Mouse (Mus musculus) hindbrain, embryonic 15.5 days (tissue): Measurements from ENCODE around the gene Bud23. TPM values are rescaled to one million over a fixed set of nuclear protein-coding genes. Genes with fewer than 3 reads are reported as not detected.
"Not testable (repeated sequence)": the region's sequence is repeated elsewhere in the genome, so short reads cannot be mapped to it uniquely, and the experiment has no call there.

Source experiments
- ATAC-seq: fragments of 200-750 bp; cut with Nextera tagmentation; 2 replicates; pipeline ENCODE4 v1.8.0; 2017; ENCODE audit warnings: low read depth, moderate number of reproducible peaks, moderate TSS enrichment; ENCODE audit not compliant: low FRiP score
- H3K27ac ChIP-seq: fragments of 300-500 bp; sonication (generic); replicated peaks from 2 replicates; pipeline ENCODE4 v1.5.1; 2015; ENCODE audit warnings: mild to moderate bottlenecking, inconsistent platforms
- H3K27me3 ChIP-seq: fragments of 300-500 bp; sonication (generic); 2 replicates; pipeline ENCODE4 v1.6.1; 2015; ENCODE audit warnings: control low read depth, inconsistent platforms
- H3K36me3 ChIP-seq: fragments of 300-500 bp; sonication (generic); 2 replicates; pipeline ENCODE4 v1.6.1; 2015; ENCODE audit warnings: control low read depth, inconsistent platforms
- H3K4me1 ChIP-seq: fragments of 300-500 bp; sonication (generic); replicated peaks from 2 replicates; pipeline ENCODE4 v1.6.1; 2015; ENCODE audit warnings: control low read depth, inconsistent platforms
- H3K4me2 ChIP-seq: fragments of 300-500 bp; sonication (generic); 2 replicates; pipeline ENCODE4 v1.6.1; 2015; ENCODE audit warnings: moderate library complexity, mild to moderate bottlenecking, inconsistent platforms
- H3K4me3 ChIP-seq: fragments of 300-500 bp; sonication (generic); 2 replicates; pipeline ENCODE4 v1.5.1; 2015; ENCODE audit warnings: mild to moderate bottlenecking, inconsistent platforms
- H3K9ac ChIP-seq: fragments of 300-500 bp; sonication (generic); 2 replicates; pipeline ENCODE4 v1.6.1; 2015; ENCODE audit warnings: inconsistent platforms
- H3K9me3 ChIP-seq: fragments of 300-500 bp; sonication (generic); 2 replicates; pipeline ENCODE4 v1.6.1; 2016; ENCODE audit warnings: control low read depth, inconsistent platforms
- WGBS: fragments of 180-500 bp; shearing (Covaris S2); methylation state at CpG from one replicate; pipeline ENCODE4 v1.1.7; 2015; 5-methylcytosine and 5-hydroxymethylcytosine counted together
- polyA plus RNA-seq: library from polyadenylated mRNA; unstranded; fragments of >200 nt; fragmentation: Nextera tagmentation; extraction: Ambion mirVana; gene quantifications from 2 replicates; pipeline ENCODE4 v1.2.1, GENCODE M21; 2015

Bud23 gene
- 76.3 and 80.3 TPM in 2 replicates for polyA plus RNA-seq

- Histone ChIP-seq H3K4me2 (peak within 1 kb of the TSS; percentile 95), H3K4me3 (peak within 1 kb of the TSS; percentile 99), H3K4me1 (peaks cover 25% of the 10 kb centered on the region), H3K36me3 (peaks cover 26% of the 10 kb centered on the region), H3K9ac (peak within 1 kb of the TSS; percentile 64), H3K27ac (peak within 1 kb of the TSS; percentile 73)
- ATAC-seq, H3K27me3 ChIP-seq, H3K9me3 ChIP-seq: not testable (repeated sequence)
- whole genome bisulfite sequencing, result 83% methylated on average over 9 of the region's 9 CpGs
Observed at GRCm38 (mm10) chr5:135064909-135065446, at the start of gene Bud23. TSS of gene Bud23 (minus strand) at chr5:135064959.

GRCm38 (mm10) chr5:135113782-135114181 is 49.0 kb upstream of the Bud23 start:
- Histone ChIP-seq H3K4me3 (no peak overlapping the region), H3K27ac (no peak overlapping the region), H3K36me3 (no peaks in the 10 kb centered on the region), H3K27me3 (peaks cover 11% of the 10 kb centered on the region), H3K4me2 (no peak overlapping the region), H3K9ac (no peak overlapping the region), H3K4me1 (no peaks in the 10 kb centered on the region), H3K9me3 (no peaks in the 10 kb centered on the region)
- WGBS, result 88% methylated on average over 12 of the region's 12 CpGs
- no peak for ATAC-seq

DNA sequence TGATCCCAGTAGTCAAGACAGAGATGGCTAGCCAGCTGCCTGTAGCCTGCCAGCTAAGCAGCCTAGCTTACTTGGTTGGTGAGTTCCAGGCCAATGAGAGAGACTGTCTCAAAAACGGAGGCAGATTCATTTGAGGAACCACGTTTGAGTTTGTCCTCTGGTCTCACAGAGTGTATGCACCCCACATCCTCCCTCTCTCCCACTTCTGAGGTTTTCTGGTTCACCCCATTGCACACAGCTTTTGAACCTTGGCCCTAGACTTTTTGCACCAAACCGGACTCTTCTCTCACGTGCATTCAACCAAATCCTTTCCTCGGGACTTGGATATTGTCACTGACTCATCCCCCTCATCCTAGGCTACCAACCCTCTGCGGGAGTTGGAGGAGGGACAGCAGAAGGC is 45.2 kb upstream of the Bud23 start:
- Histone ChIP-seq H3K4me2 (no peak overlapping the region), H3K9ac (no peak overlapping the region), H3K4me1 (peaks cover 9% of the 10 kb centered on the region), H3K36me3 (no peaks in the 10 kb centered on the region), H3K27ac (no peak overlapping the region), H3K4me3 (no peak overlapping the region), H3K9me3 (no peaks in the 10 kb centered on the region), H3K27me3 (peaks cover 47% of the 10 kb centered on the region)
- WGBS, result 63% methylated on average over 6 of the region's 6 CpGs
- no peak for ATAC-seq

DNA sequence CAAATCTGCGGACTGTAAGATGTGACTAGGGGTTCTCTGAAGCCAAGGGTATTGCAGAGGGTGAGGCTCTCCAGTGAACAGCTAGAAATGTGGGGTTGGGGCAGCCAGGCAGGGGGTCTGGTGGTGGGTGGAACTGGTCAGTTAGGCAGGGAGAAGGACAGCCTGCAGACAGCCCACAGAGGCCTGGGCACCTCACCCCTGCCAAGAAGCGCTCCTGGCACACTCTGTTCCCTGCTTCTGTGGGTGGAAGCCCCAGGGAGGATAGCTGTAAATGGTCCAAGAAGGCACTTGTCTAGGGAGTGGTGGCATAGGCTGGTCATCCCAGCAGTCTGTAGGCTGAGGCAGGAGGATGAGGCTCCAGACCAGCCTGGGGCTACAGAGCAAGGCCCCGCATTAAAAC is 44.7 kb upstream of the Bud23 start:
- Histone ChIP-seq H3K4me1 (peaks cover 9% of the 10 kb centered on the region), H3K4me3 (no peak overlapping the region), H3K27ac (no peak overlapping the region), H3K9ac (no peak overlapping the region), H3K4me2 (no peak overlapping the region), H3K36me3 (no peaks in the 10 kb centered on the region), H3K27me3 (peaks cover 52% of the 10 kb centered on the region), H3K9me3 (no peaks in the 10 kb centered on the region)
- WGBS, result 93% methylated on average over 3 of the region's 3 CpGs
- ATAC-seq, result no peak

- no peak for ATAC-seq
- WGBS, result 55% methylated on average over 6 of the region's 6 CpGs
- no peak overlapping the region for H3K27ac ChIP-seq
Observed at GRCm38 (mm10) chr5:135109017-135109416, 44.3 kb upstream of the Bud23 start.

DNA sequence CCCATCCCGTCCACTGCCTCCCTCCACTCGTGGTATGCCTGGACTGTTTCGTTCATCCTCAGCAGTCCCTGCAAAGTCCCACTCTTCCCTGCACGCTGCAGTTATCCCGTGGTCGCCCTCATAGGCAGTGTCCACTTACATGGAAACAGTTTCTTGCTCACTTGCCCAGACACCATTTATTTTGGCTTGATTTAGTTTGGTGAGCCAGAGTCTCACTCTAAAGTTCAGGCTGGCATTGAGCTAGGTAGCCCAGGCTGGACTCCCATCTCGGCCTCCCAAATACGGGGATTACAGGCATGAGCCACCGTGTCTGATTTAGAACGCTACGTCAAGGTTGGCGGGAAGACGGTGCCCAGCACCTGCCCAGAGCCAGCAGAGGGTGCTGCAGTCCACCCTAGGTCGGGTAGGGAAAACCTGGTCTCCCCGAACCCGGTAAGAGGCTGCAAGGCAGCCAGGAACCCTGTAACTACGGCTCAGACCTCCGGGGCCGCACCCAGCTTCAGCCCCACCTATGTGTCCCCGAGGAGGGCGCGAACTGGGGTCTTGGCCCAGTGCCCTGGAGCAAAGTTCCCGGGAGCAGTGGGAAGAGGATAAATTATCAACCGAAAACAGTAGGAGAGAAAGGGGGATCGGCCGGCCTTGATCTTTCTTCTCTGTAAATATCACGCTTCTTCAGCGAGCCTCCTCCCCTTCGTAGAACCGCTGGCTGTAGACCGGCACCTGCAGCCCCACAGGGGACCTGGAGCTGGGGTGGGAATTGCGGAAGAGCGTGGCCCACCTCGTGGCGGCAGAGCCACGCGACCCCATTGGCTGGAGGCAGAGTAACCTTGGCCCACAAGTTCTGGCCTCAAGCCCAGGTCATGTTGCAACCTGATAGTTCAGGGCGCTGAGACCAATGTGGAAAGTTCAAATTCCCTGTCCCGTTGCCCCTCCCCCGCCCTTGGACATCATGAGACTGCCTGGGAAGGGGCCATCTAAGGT is 43.1 kb upstream of the Bud23 start:
- H3K27me3 ChIP-seq, result peaks cover 55% of the 10 kb centered on the region
- no peaks in the 10 kb centered on the region for H3K36me3 ChIP-seq
- no peak for ATAC-seq
- H3K4me1 ChIP-seq, result peaks cover 9% of the 10 kb centered on the region
- WGBS, result 9% methylated on average over 40 of the region's 40 CpGs
- H3K4me3 ChIP-seq, result no peak overlapping the region
- H3K4me2 ChIP-seq, result peak overlapping the region; percentile 86
- H3K27ac ChIP-seq, result no peak overlapping the region
- H3K9ac ChIP-seq, result no peak overlapping the region
- H3K9me3 ChIP-seq, result no peaks in the 10 kb centered on the region

More at GRCm38 (mm10) chr5:135109017-135109416, 44.3 kb upstream of the Bud23 start:
- no peak overlapping the region for H3K4me3 ChIP-seq
- H3K9ac ChIP-seq, result no peak overlapping the region
- H3K9me3 ChIP-seq, result no peaks in the 10 kb centered on the region
- H3K4me2 ChIP-seq, result no peak overlapping the region
- H3K4me1 ChIP-seq, result peaks cover 9% of the 10 kb centered on the region
- H3K36me3 ChIP-seq, result no peaks in the 10 kb centered on the region
- H3K27me3 ChIP-seq, result peaks cover 55% of the 10 kb centered on the region

DNA sequence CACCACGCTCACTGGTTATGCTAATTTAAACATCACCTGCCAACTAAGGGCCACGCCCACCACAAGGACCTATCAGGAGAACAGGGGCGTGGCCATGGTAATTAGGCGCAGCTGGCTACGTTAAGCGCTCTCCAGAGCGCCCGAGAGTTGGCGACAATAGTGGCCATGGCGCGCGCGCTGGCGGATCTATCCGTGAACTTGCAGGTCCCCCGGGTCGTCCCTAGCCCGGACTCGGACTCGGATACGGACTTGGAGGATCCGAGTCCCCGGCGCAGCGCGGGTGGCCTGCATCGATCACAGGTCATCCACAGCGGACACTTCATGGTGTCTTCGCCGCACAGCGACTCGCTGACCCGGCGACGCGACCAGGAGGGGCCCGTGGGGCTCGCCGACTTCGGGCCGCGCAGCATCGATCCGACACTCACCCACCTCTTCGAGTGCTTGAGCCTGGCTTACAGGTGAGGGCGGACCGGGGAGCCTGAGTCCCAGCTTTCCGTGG is 42.0 kb upstream of the Bud23 start:
- Histone ChIP-seq H3K4me3 (peak overlapping the region; percentile 49), H3K9me3 (no peaks in the 10 kb centered on the region), H3K4me1 (peaks cover 9% of the 10 kb centered on the region), H3K9ac (peak overlapping the region; percentile 21; the same call in 1 of the 2 replicates), H3K27me3 (peaks cover 55% of the 10 kb centered on the region), H3K27ac (no peak overlapping the region), H3K36me3 (no peaks in the 10 kb centered on the region), H3K4me2 (peak overlapping the region; percentile 86)
- peak; percentile 87 for ATAC-seq
- under 1% methylated on average over 47 of the region's 48 CpGs for WGBS

GRCm38 (mm10) chr5:135103999-135104660 is 39.4 kb upstream of the Bud23 start:
- Histone ChIP-seq H3K9ac (no peak overlapping the region), H3K27ac (no peak overlapping the region), H3K4me3 (no peak overlapping the region), H3K4me2 (no peak overlapping the region), H3K4me1 (peaks cover 9% of the 10 kb centered on the region), H3K9me3 (no peaks in the 10 kb centered on the region), H3K36me3 (no peaks in the 10 kb centered on the region), H3K27me3 (peaks cover 48% of the 10 kb centered on the region)
- 68% methylated on average over 11 of the region's 11 CpGs for WGBS
- ATAC-seq, result no peak

DNA sequence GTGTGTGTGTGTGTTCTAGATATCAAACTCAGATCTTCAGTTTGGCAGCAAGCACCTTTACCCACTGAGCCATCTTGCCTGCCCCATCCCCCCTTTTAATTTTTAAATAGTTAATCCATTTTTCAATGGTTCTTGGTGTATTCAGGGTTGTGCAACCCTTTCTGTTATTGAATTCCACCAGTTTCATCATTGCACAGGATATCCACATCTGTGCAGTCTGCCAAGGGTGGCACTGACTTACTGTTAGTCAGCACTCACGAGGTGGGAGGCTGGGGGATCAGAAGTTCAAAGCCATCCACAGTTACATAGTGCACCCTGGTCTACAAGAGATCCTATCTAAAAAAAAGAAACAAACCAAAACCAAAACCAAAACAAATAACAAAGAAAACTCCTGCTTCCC is 36.2 kb upstream of the Bud23 start:
- Histone ChIP-seq H3K9ac (no peak overlapping the region), H3K27ac (no peak overlapping the region), H3K4me1 (no peaks in the 10 kb centered on the region), H3K9me3 (no peaks in the 10 kb centered on the region), H3K36me3 (no peaks in the 10 kb centered on the region), H3K27me3 (peaks cover 17% of the 10 kb centered on the region), H3K4me2 (no peak overlapping the region), H3K4me3 (no peak overlapping the region)
- no peak for ATAC-seq
- 60% methylated on average over 1 of the region's 1 CpGs for WGBS

DNA sequence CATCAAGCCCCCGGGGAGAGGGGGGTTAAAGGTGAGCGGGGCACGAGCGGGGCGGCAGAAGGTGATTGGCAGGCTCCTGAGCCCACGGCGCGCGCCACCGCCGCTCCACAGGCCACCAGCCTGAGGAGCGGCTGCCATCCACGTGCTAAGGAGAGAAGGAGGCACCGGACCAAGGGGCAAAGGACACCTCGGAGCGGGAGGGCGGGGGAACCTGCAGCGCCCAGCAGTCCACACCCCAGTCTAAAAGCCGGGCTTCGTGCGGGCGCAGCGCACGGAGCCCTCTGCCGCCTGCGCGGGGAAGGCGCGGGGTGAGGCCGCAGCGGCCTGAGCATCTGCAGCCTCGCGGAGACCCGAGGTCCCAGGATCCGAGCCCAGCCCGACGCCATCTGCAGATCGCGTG is 24.9 kb upstream of the Bud23 start, which contains the start of gene Mlxipl:
Mlxipl (plus strand) TSS at position 238 of the 400 bp plus-strand sequence.
- H3K9ac ChIP-seq, result no peak within 1 kb of the TSS
- 2% methylated on average over 35 of the region's 39 CpGs for WGBS
- H3K9me3 ChIP-seq, result no peaks in the 10 kb centered on the region
- H3K4me1 ChIP-seq, result no peaks in the 10 kb centered on the region
- H3K4me3 ChIP-seq, result no peak within 1 kb of the TSS
- no peak within 1 kb of the TSS for H3K27ac ChIP-seq
- H3K36me3 ChIP-seq, result no peaks in the 10 kb centered on the region
- H3K4me2 ChIP-seq, result 0 out of 2 replicates have a peak within 1 kb of the TSS, but pooled peaks have one; percentile 6
- peaks cover 42% of the 10 kb centered on the region for H3K27me3 ChIP-seq
- no peak for ATAC-seq

- no peak overlapping the region for H3K9ac ChIP-seq
- no peak overlapping the region for H3K4me2 ChIP-seq
- H3K27ac ChIP-seq, result no peak overlapping the region
- no peak for ATAC-seq
- WGBS, result 70% methylated on average over 4 of the region's 4 CpGs
- H3K36me3 ChIP-seq, result no peaks in the 10 kb centered on the region
- H3K4me3 ChIP-seq, result no peak overlapping the region
- H3K27me3 ChIP-seq, result peaks cover 35% of the 10 kb centered on the region
- no peaks in the 10 kb centered on the region for H3K9me3 ChIP-seq
- H3K4me1 ChIP-seq, result no peaks in the 10 kb centered on the region
Observed at GRCm38 (mm10) chr5:135086871-135087270, 22.1 kb upstream of the Bud23 start.
